ENCODE assay signal across 13 mouse cellular contexts in the genomic region with DNA sequence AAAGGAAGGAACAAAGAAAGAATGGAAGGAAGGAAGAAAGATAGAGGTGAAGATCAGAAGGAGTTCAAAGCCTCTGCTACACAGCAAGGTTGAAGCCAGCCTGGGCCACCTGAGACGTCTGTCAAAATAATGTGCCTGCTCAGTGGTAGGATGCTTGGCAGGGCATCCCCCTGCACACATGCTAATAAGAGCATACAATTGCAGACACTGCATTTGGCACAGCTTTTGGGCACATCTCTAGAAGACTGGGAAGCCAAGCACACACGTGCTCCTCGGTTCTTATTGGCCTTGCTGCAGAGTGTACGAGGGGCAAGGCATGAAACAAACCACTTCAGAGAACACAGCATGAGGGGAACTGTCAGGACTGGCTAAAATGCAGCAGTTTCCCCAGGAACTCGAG. TPM values are rescaled to one million over a fixed set of nuclear protein-coding genes. Genes with fewer than 3 reads are reported as not detected.
DNase-seq lines count a peak whose midpoint lies in the region; ATAC-seq lines count a peak whose summit lies in the region.
"Had no signal": no experiment of that assay in that cellular context is flagged by ENCODE, and none has a peak within 500 bp of the region (broad histone marks: within the 10 kb centered on the region; RNA-seq: fewer than 3 reads in every experiment).

No protein-coding gene starts in this region.

- peaks cover 22% of the 10 kb centered on the region for H3K4me1 ChIP-seq in heart, embryonic 15.5 days (replicated peaks)
- peaks cover 22% of the 10 kb centered on the region for H3K4me1 ChIP-seq in midbrain, embryonic 10.5 days
- H3K4me1 ChIP-seq in midbrain, embryonic 15.5 days: peaks cover 24% of the 10 kb centered on the region
- peaks cover 17% of the 10 kb centered on the region for H3K4me1 ChIP-seq in limb, embryonic 15.5 days

- peak overlapping the region; percentile 37; the same call in 1 of the 2 replicates for H3K27ac ChIP-seq in heart, embryonic 15.5 days
- H3K27ac ChIP-seq in midbrain, embryonic 10.5 days (replicated peaks): 0 out of 2 replicates have a peak overlapping the region, but pooled peaks have one; percentile 17
- H3K27ac ChIP-seq in midbrain, embryonic 15.5 days: no peak overlapping the region
- H3K27ac ChIP-seq in limb, embryonic 15.5 days: peak overlapping the region; percentile 7; the same call in 1 of the 2 replicates
- H3K27ac ChIP-seq: liver, embryonic 13.5 days had no signal

- no peak for ATAC-seq in heart, embryonic 15.5 days (replicated peaks; ENCODE audit: insufficient number of reproducible peaks, insufficient read depth, low FRiP score, low read depth)
- ATAC-seq in midbrain, embryonic 15.5 days (replicated peaks): no peak
- no peak for ATAC-seq in limb, embryonic 15.5 days (ENCODE audit: insufficient number of reproducible peaks, low FRiP score, low TSS enrichment, low read depth)

- no peak overlapping the region for H3K4me2 ChIP-seq in heart, embryonic 15.5 days
- no peak overlapping the region for H3K4me2 ChIP-seq in midbrain, embryonic 15.5 days
- no peak overlapping the region for H3K4me2 ChIP-seq in limb, embryonic 15.5 days
- H3K4me2 ChIP-seq: liver, embryonic 13.5 days had no signal

- DNase-seq in embryo, embryonic 11 days: peak; percentile 10
- DNase-seq in embryo, embryonic 10 days (ENCODE audit: low spot score): no peak
- DNase-seq in heart, postnatal 14 days: no peak
- no peak for DNase-seq in midbrain, embryonic 10.5 days (ENCODE audit: low spot score)
- DNase-seq in layer of hippocampus, adult 9-11 months: no peak
- DNase-seq: cerebellum, adult 2 months; liver, embryonic 13.5 days; lung, postnatal 10 days had no signal

- WGBS in heart, embryonic 15.5 days: 35% methylated on average over 5 of the region's 5 CpGs
- WGBS in midbrain, embryonic 10.5 days: 53% methylated on average over 5 of the region's 5 CpGs
- WGBS in midbrain, embryonic 15.5 days: 43% methylated on average over 5 of the region's 5 CpGs
- 42% methylated on average over 5 of the region's 5 CpGs for WGBS in limb, embryonic 15.5 days

- H3K4me3 ChIP-seq in heart, embryonic 15.5 days: no peak overlapping the region
- no peak overlapping the region for H3K4me3 ChIP-seq in midbrain, embryonic 10.5 days
- H3K4me3 ChIP-seq in midbrain, embryonic 15.5 days: no peak overlapping the region
- H3K4me3 ChIP-seq in limb, embryonic 15.5 days: no peak overlapping the region
- H3K4me3 ChIP-seq: heart, embryonic 12.5 days; liver, embryonic 13.5 days had no signal

- H3K9me3 ChIP-seq in heart, embryonic 15.5 days (replicated peaks): no peaks in the 10 kb centered on the region
- H3K9me3 ChIP-seq in midbrain, embryonic 10.5 days (replicated peaks): no peaks in the 10 kb centered on the region
- no peaks in the 10 kb centered on the region for H3K9me3 ChIP-seq in midbrain, embryonic 15.5 days
- H3K9me3 ChIP-seq in limb, embryonic 15.5 days: no peaks in the 10 kb centered on the region
- H3K9me3 ChIP-seq: heart, embryonic 12.5 days; liver, embryonic 13.5 days had no signal

- intact Hi-C loops in heart, postnatal 14 days (cut with DNase I): loop anchor here (5.0 kb wide), 1 partner anchor 61 kb away; no protein-coding TSS in a partner anchor

- no peak overlapping the region for H3K9ac ChIP-seq in heart, embryonic 15.5 days
- H3K9ac ChIP-seq in midbrain, embryonic 15.5 days: no peak overlapping the region
- H3K9ac ChIP-seq in limb, embryonic 15.5 days: no peak overlapping the region
- H3K9ac ChIP-seq: liver, embryonic 13.5 days had no signal

- no peaks in the 10 kb centered on the region for H3K27me3 ChIP-seq in heart, embryonic 15.5 days
- H3K27me3 ChIP-seq in midbrain, embryonic 10.5 days (ENCODE audit: low read depth, poor library complexity, severe bottlenecking): no peaks in the 10 kb centered on the region
- H3K27me3 ChIP-seq in midbrain, embryonic 15.5 days (replicated peaks): no peaks in the 10 kb centered on the region
- H3K27me3 ChIP-seq in limb, embryonic 15.5 days: no peaks in the 10 kb centered on the region
- H3K27me3 ChIP-seq: heart, embryonic 12.5 days; liver, embryonic 13.5 days had no signal

- H3K36me3 ChIP-seq in heart, embryonic 15.5 days: no peaks in the 10 kb centered on the region
- peaks cover 3% of the 10 kb centered on the region; the same call in 1 of the 2 replicates for H3K36me3 ChIP-seq in midbrain, embryonic 10.5 days
- H3K36me3 ChIP-seq in midbrain, embryonic 15.5 days (replicated peaks): no peaks in the 10 kb centered on the region
- peaks cover 7% of the 10 kb centered on the region; the same call in 1 of the 2 replicates for H3K36me3 ChIP-seq in limb, embryonic 15.5 days
- H3K36me3 ChIP-seq: heart, embryonic 12.5 days; liver, embryonic 13.5 days had no signal

RNA-seq across cellular contexts. Expression of gene Rnf157, which starts 26.8 kb away (rescaled TPM):
- polyA plus RNA-seq in heart, embryonic 15.5 days (2015; fragmentation: Nextera tagmentation; extraction: Ambion mirVana): 7.1 and 14.3 TPM in 2 replicates
- total RNA-seq in heart, postnatal 14 days (2021): 1 to 10 TPM; 5.8 to 8.8 TPM
- 5.3 and 10.1 TPM in 2 replicates for polyA plus RNA-seq in midbrain, embryonic 10.5 days (2016; fragmentation: Nextera tagmentation; extraction: Ambion mirVana)
- polyA plus RNA-seq in midbrain, embryonic 15.5 days (2015; fragmentation: Nextera tagmentation; extraction: Ambion mirVana): 66.1 and 68.0 TPM in 2 replicates
- 9.9 and 12.3 TPM in 2 replicates for polyA plus RNA-seq in limb, embryonic 15.5 days (2015; fragmentation: Nextera tagmentation; extraction: Ambion mirVana)

RNA-seq across cellular contexts. Expression of gene Ubald2, which starts 47.9 kb away (rescaled TPM):
- 29.3 and 32.5 TPM in 2 replicates for polyA plus RNA-seq in heart, embryonic 15.5 days (2015; fragmentation: Nextera tagmentation; extraction: Ambion mirVana)
- 10 to 100 TPM; 41.2 to 42.9 TPM for total RNA-seq in heart, postnatal 14 days (2021)
- polyA plus RNA-seq in midbrain, embryonic 10.5 days (2016; fragmentation: Nextera tagmentation; extraction: Ambion mirVana): 37.5 and 40.9 TPM in 2 replicates
- 40.9 and 44.2 TPM in 2 replicates for polyA plus RNA-seq in midbrain, embryonic 15.5 days (2015; fragmentation: Nextera tagmentation; extraction: Ambion mirVana)
- polyA plus RNA-seq in limb, embryonic 15.5 days (2015; fragmentation: Nextera tagmentation; extraction: Ambion mirVana): 25.9 and 26.6 TPM in 2 replicates

RNA-seq across cellular contexts. Expression of gene Foxj1, which starts 50.8 kb away (rescaled TPM):
- polyA plus RNA-seq in heart, embryonic 15.5 days (2015; fragmentation: Nextera tagmentation; extraction: Ambion mirVana): 0.89 and 2.6 TPM in 2 replicates
- 1 to 10 TPM in 1 of 2 experiments, under 1 TPM in 1; 0.07 to 1.5 TPM for total RNA-seq in heart, postnatal 14 days (2021)
- 7.1 and 8.4 TPM in 2 replicates for polyA plus RNA-seq in midbrain, embryonic 10.5 days (2016; fragmentation: Nextera tagmentation; extraction: Ambion mirVana)
- polyA plus RNA-seq in midbrain, embryonic 15.5 days (2015; fragmentation: Nextera tagmentation; extraction: Ambion mirVana): 17.4 and 20.4 TPM in 2 replicates
- 0.15 and 0.19 TPM in 2 replicates for polyA plus RNA-seq in limb, embryonic 15.5 days (2015; fragmentation: Nextera tagmentation; extraction: Ambion mirVana)
- total RNA-seq: neutrophil, adult 5-6 weeks had no signal
